Mouse (Mus musculus) spleen, adult 2 months (tissue): ENCODE results near the gene Fam222a.

ENCODE experiments used
- CTCF ChIP-seq: fragments of 200-500 bp; IDR thresholded peaks from 2 replicates; pipeline ENCODE4 v1.5.1; 2011; ENCODE audit warnings: mild to moderate bottlenecking, inconsistent platforms; ENCODE audit not compliant: insufficient read depth, insufficient read length, insufficient replicate concordance; ENCODE audit errors: extremely low read depth
- POLR2A ChIP-seq: fragments of 200-500 bp; IDR thresholded peaks from 2 replicates; pipeline ENCODE4 v1.6.1; 2011; ENCODE audit warnings: low read depth, low read length, inconsistent platforms

GRCm38 (mm10) chr5:114647211-114647974 is 79.6 kb downstream of the Fam222a start:
- TF ChIP-seq POLR2A, result no peak
- no peak for TF ChIP-seq CTCF
